16 mouse cellular contexts compared by ENCODE assay signal in genomic region chr8:107522555-107522833, GRCm38 (mm10).
DNase-seq lines count a peak whose midpoint lies in the region; ATAC-seq and TF ChIP-seq lines count a peak whose summit lies in the region.
"Had no signal": no experiment of that assay in that cellular context is flagged by ENCODE, and none has a peak within 500 bp of the region (broad histone marks: within the 10 kb centered on the region; RNA-seq: fewer than 3 reads in every experiment).

No protein-coding gene starts in this region.

- no peak overlapping the region for H3K4me3 ChIP-seq in cortical plate, adult 2 months (ENCODE audit: insufficient read depth, low read length)
- H3K4me3 ChIP-seq in limb, embryonic 13.5 days, result no peak overlapping the region
- H3K4me3 ChIP-seq: erythroblast, embryonic 14.5 days; heart, adult 2 months; neural tube, embryonic 13.5 days had no signal

- H3K4me2 ChIP-seq in limb, embryonic 13.5 days (replicated peaks), result no peak overlapping the region
- H3K4me2 ChIP-seq: neural tube, embryonic 13.5 days had no signal

- 0 out of 2 replicates have a peak overlapping the region, but pooled peaks have one; percentile 38 for H3K27ac ChIP-seq in cortical plate, adult 2 months (ENCODE audit: insufficient read depth, low read length)
- peak overlapping the region; percentile 92 for H3K27ac ChIP-seq in limb, embryonic 13.5 days
- H3K27ac ChIP-seq: heart, adult 2 months; macrophage; neural tube, embryonic 13.5 days had no signal

- H3K9me3 ChIP-seq in limb, embryonic 13.5 days, result no peaks in the 10 kb centered on the region
- H3K9me3 ChIP-seq: neural tube, embryonic 13.5 days had no signal

- no peak for TF ChIP-seq CTCF in cortical plate, adult 2 months (IDR thresholded peaks at IDR 0.05; ENCODE audit: extremely low read depth, insufficient read depth, low read length)

- DNase-seq in frontal cortex, postnatal 14 days (ENCODE audit: low spot score in 2 of 2), result no peak
- DNase-seq in left cerebral cortex, postnatal 14 days (ENCODE audit: low spot score in 2 of 2), result peak; percentile 17 to 61
- DNase-seq in left cerebral cortex, adult 8-10 months (ENCODE audit: low spot score in 2 of 2), result no peak
- DNase-seq in cerebellum, postnatal 25 days, result no peak
- DNase-seq in cerebellum, postnatal 36 days, result no peak
- DNase-seq: adrenal gland, adult 8-10 months; heart, adult 2 months; heart, postnatal 14 days; liver, postnatal 0 days had no signal

- peaks cover 6% of the 10 kb centered on the region for H3K36me3 ChIP-seq in limb, embryonic 13.5 days

- no peaks in the 10 kb centered on the region for H3K27me3 ChIP-seq in limb, embryonic 13.5 days
- H3K27me3 ChIP-seq: neural tube, embryonic 13.5 days had no signal

- ATAC-seq in frontal cortex, adult (ENCODE audit: low TSS enrichment), result peak; percentile 93
- peak; percentile 79 for ATAC-seq in limb, embryonic 13.5 days (ENCODE audit: low FRiP score, low read depth)
- ATAC-seq: intestine, embryonic 16.5 days; liver, postnatal 0 days had no signal

- intact Hi-C loops in left cerebral cortex, postnatal 14 days (cut with DNase I), result no loop called here

- no peak overlapping the region for H3K9ac ChIP-seq in limb, embryonic 13.5 days
- H3K9ac ChIP-seq: liver, postnatal 0 days; neural tube, embryonic 13.5 days had no signal

- WGBS in limb, embryonic 13.5 days, result 49% methylated on average over 4 of the region's 4 CpGs

- no peak for TF ChIP-seq POLR2A in cortical plate, adult 2 months (IDR thresholded peaks at IDR 0.05; ENCODE audit: extremely low read depth, insufficient read depth, low read length)

- H3K4me1 ChIP-seq in cortical plate, adult 2 months (ENCODE audit: control insufficient read depth, insufficient read depth, low read length), result no peaks in the 10 kb centered on the region; the same call in 1 of the 2 replicates
- peaks cover 36% of the 10 kb centered on the region for H3K4me1 ChIP-seq in limb, embryonic 13.5 days

Comparison
In these comparisons a context has a peak if more than half of its experiments do, and no peak if none do; other contexts are left out.
1. DNase-seq: peak in left cerebral cortex, postnatal 14 days (2 of 2); none in frontal cortex, postnatal 14 days (0 of 2), left cerebral cortex, adult 8-10 months (0 of 2), cerebellum, postnatal 25 days (0 of 2) and cerebellum, postnatal 36 days (0 of 2).